Mouse (Mus musculus): ENCODE data around the gene Exosc9. TPM values are rescaled to one million over a fixed set of nuclear protein-coding genes. Genes with fewer than 3 reads are reported as not detected.

The Exosc9 gene
- polyA plus RNA-seq, 1 experiment: 10.8 TPM

GRCm38 (mm10) chr3:36613908-36614255 is 61.5 kb downstream of the Exosc9 start:
- Histone ChIP-seq H3K27me3 (ENCODE audit: control insufficient read depth, insufficient read depth, insufficient read length) (no peaks in the 10 kb centered on the region), H3K79me3 (ENCODE audit: low read depth) (no peaks in the 10 kb centered on the region), H3K36me3 (ENCODE audit: control insufficient read depth, insufficient read depth) (no peaks in the 10 kb centered on the region), H3K4me3 (ENCODE audit: insufficient read depth, poor library complexity, severe bottlenecking) (no peak overlapping the region), H3K79me2 (ENCODE audit: control insufficient read depth, insufficient read depth) (no peaks in the 10 kb centered on the region), H3ac (ENCODE audit: control insufficient read depth, insufficient read length, low read depth) (no peak overlapping the region)
- TF ChIP-seq CEBPB (IDR thresholded peaks at IDR 0.05; ENCODE audit: low read depth): no peak
- TF ChIP-seq CTCF (IDR thresholded peaks at IDR 0.05; ENCODE audit: control insufficient read depth, insufficient read depth, insufficient read length): no peak
- no peak for TF ChIP-seq FOSL1 (IDR thresholded peaks at IDR 0.05; ENCODE audit: insufficient read depth, low read length, poor library complexity, severe bottlenecking)
- TF ChIP-seq USF1 (IDR thresholded peaks at IDR 0.05; ENCODE audit: low read depth): no peak
- no peak for TF ChIP-seq MYOG (IDR thresholded peaks at IDR 0.05; ENCODE audit: control insufficient read depth, extremely low read depth, insufficient read length)
- TF ChIP-seq MYOD1 (IDR thresholded peaks at IDR 0.05; ENCODE audit: control insufficient read depth, insufficient read length, low read depth): no peak
- TF ChIP-seq MAX (IDR thresholded peaks at IDR 0.05): no peak

Other genes with a start within 250 kb of the Exosc9 start
- 441 TPM for gene Anxa5, start 76.7 kb upstream of the Exosc9 start, polyA plus RNA-seq (2012; fragmentation: generic; extraction: Trizol)
- 0.33 TPM for gene 1810062G17Rik, start 76.7 kb upstream of the Exosc9 start, polyA plus RNA-seq (2012; fragmentation: generic; extraction: Trizol)
- not detected for gene Gm11549, start 30.8 kb upstream of the Exosc9 start, polyA plus RNA-seq (2012; fragmentation: generic; extraction: Trizol)
- 71.5 TPM for gene Ccna2, start 19.5 kb downstream of the Exosc9 start, polyA plus RNA-seq (2012; fragmentation: generic; extraction: Trizol)
- 1.8 TPM for gene Bbs7, start 60.9 kb downstream of the Exosc9 start, polyA plus RNA-seq (2012; fragmentation: generic; extraction: Trizol)
- gene Trpc3, start 137.6 kb downstream of the Exosc9 start, polyA plus RNA-seq (2012; fragmentation: generic; extraction: Trizol): not detected